Mouse (Mus musculus): Measurements from ENCODE around the gene Rhag.

Gene Rhag

GRCm38 (mm10) chr17:40810934-40811333 is at the start of gene Rhag:
Gene Rhag, plus strand, starts transcription at chr17:40811126.
- DNase-seq (ENCODE audit: low spot score): no peak

- no peak for DNase-seq (ENCODE audit: low spot score)
Observed at GRCm38 (mm10) chr17:40763662-40764061, 47.3 kb upstream of the Rhag start.

GRCm38 (mm10) chr17:40767120-40767519 is 43.8 kb upstream of the Rhag start:
- DNase-seq (ENCODE audit: low spot score): no peak

GRCm38 (mm10) chr17:40789877-40790276 is 21.0 kb upstream of the Rhag start:
- DNase-seq (ENCODE audit: low spot score): no peak

GRCm38 (mm10) chr17:40793921-40794854 is 16.7 kb upstream of the Rhag start:
- DNase-seq (ENCODE audit: low spot score): no peak

- no peak for DNase-seq (ENCODE audit: low spot score)
Observed at GRCm38 (mm10) chr17:40802707-40803340, 8.1 kb upstream of the Rhag start.

GRCm38 (mm10) chr17:40806550-40806949 is 4.4 kb upstream of the Rhag start:
- no peak for DNase-seq (ENCODE audit: low spot score)

- DNase-seq (ENCODE audit: low spot score): no peak
Observed at GRCm38 (mm10) chr17:40806953-40807572, 3.9 kb upstream of the Rhag start, which contains the start of gene Crisp2. Gene Crisp2, minus strand, starts transcription at chr17:40807003.

- no peak for DNase-seq (ENCODE audit: low spot score)
Observed at GRCm38 (mm10) chr17:40808071-40808470, 2.9 kb upstream of the Rhag start.

GRCm38 (mm10) chr17:40811560-40811959 is 634 bp downstream of the Rhag start:
- no peak for DNase-seq (ENCODE audit: low spot score)

GRCm38 (mm10) chr17:40812259-40812658 is 1.3 kb downstream of the Rhag start:
- DNase-seq (ENCODE audit: low spot score): no peak

- DNase-seq (ENCODE audit: low spot score): no peak
Observed at GRCm38 (mm10) chr17:40817340-40817943, 6.5 kb downstream of the Rhag start.

- no peak for DNase-seq (ENCODE audit: low spot score)
Observed at GRCm38 (mm10) chr17:40821477-40821876, 10.6 kb downstream of the Rhag start.

- DNase-seq (ENCODE audit: low spot score): no peak
Observed at GRCm38 (mm10) chr17:40823817-40824216, 12.9 kb downstream of the Rhag start.

- DNase-seq (ENCODE audit: low spot score): no peak
Observed at GRCm38 (mm10) chr17:40824549-40824948, 13.6 kb downstream of the Rhag start.

GRCm38 (mm10) chr17:40831870-40832269 is 20.9 kb downstream of the Rhag start:
- DNase-seq (ENCODE audit: low spot score): no peak

GRCm38 (mm10) chr17:40837308-40837707 is 26.4 kb downstream of the Rhag start:
- DNase-seq (ENCODE audit: low spot score): no peak

GRCm38 (mm10) chr17:40855065-40855464 is 44.1 kb downstream of the Rhag start:
- DNase-seq (ENCODE audit: low spot score): no peak

- DNase-seq (ENCODE audit: low spot score): no peak
Observed at GRCm38 (mm10) chr17:40868952-40869747, 58.2 kb downstream of the Rhag start.

GRCm38 (mm10) chr17:40872626-40873025 is 61.7 kb downstream of the Rhag start:
- DNase-seq (ENCODE audit: low spot score): no peak

- DNase-seq (ENCODE audit: low spot score): no peak
Observed at GRCm38 (mm10) chr17:40873582-40874011, 62.7 kb downstream of the Rhag start.
